Mouse (Mus musculus): Measurements from ENCODE around the gene Pif1.

GRCm38 (mm10) chr9:65621196-65621595 is 34.2 kb downstream of the Pif1 start:
- TF ChIP-seq GATA1 (IDR thresholded peaks at IDR 0.05; ENCODE audit: borderline replicate concordance, low read length), result no peak
- no peak for TF ChIP-seq FLI1 (IDR thresholded peaks at IDR 0.05; ENCODE audit: low read length)

Measured in megakaryocyte, embryonic 14.5 days (primary cell).